Mouse (Mus musculus) megakaryocyte, embryonic 14.5 days (primary cell): ENCODE data around the gene Sfpq.

Experiments used
- FLI1 ChIP-seq: IDR thresholded peaks from 2 replicates; pipeline ENCODE4 v1.6.1; 2012; ENCODE audit warnings: low read length, inconsistent platforms, mixed read lengths
- GATA1 ChIP-seq: IDR thresholded peaks from 3 replicates; pipeline ENCODE4 v1.6.1; 2012; ENCODE audit warnings: mixed read lengths, low read length, inconsistent platforms, borderline replicate concordance

DNA sequence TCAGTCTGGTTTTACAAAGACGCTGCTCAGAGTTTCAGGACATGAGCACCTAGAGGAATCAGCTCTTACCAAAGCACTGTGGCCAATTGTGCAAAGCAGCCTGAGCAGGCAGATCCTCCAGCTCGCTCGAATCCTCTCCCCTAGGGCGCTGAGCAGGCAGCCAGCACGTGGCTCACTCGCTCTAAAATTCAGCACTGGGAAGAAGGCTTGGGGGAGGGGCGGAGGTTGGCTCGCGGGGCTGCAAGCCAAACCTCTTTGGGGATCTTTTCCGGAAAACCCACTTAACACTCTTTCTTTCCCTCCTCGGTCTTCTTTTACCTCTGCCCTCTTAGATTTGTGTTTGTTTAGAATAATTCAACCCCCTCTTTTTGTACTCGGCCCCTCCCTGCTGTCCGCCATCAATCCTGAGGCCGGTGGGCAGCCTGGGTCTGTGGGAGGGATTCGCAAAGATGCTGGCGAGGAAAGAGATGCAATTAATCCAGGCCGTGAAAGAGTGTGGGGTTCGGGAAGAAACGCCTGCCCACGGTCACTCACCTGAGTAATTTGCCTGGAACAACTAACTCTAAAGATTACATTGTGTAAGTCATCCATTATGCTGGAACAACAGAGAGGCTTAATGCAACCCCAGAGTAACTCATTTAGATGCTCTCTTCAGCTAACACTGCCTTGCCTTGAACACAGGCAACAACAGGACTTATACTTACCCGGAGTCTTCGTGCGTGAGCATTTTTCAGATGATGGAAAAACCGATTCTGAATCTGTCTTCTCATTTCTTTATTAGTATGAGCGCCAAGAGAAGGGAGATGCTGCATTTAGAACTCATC, 15.8 kb upstream of the Sfpq start:
- TF ChIP-seq GATA1 (no peak), FLI1 (no peak)
